12 mouse cellular contexts compared by ENCODE assay signal in the genomic region with DNA sequence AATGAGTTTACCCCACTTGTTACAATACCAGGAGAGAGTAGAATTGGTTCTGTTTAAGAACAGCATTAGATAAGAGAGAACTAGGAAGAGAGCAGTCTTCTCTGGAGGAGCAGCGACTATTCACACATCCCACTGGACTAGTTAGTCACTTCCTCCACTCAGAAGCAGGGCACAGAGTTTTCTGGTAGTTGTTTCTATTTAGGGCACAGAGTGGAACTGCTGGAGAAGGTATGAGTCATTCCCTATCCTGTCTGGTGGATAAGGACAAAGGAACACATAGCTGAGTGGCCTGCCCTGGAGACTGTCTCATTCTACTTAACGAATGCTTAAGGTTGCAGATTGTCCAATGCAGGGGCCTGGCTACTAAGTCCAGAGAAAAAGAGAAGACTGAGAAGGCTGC.
DNase-seq lines count a peak whose midpoint lies in the region; ATAC-seq lines count a peak whose summit lies in the region.
"Had no signal": no experiment of that assay in that cellular context is flagged by ENCODE, and none has a peak within 500 bp of the region (broad histone marks: within the 10 kb centered on the region; RNA-seq: fewer than 3 reads in every experiment).

No protein-coding gene starts in this region.

- no peaks in the 10 kb centered on the region for H3K36me3 ChIP-seq in forebrain, embryonic 13.5 days (ENCODE audit: poor library complexity, severe bottlenecking)
- H3K36me3 ChIP-seq: forebrain, embryonic 15.5 days had no signal

- peaks cover 9% of the 10 kb centered on the region for H3K4me1 ChIP-seq in forebrain, embryonic 13.5 days

- H3K27me3 ChIP-seq in forebrain, embryonic 13.5 days = no peaks in the 10 kb centered on the region
- H3K27me3 ChIP-seq: forebrain, embryonic 15.5 days had no signal

- intact Hi-C loops in left cerebral cortex, postnatal 14 days (cut with DNase I) = no loop called here

- H3K4me3 ChIP-seq in forebrain, embryonic 13.5 days = no peak overlapping the region
- H3K4me3 ChIP-seq: forebrain, embryonic 15.5 days had no signal

- H3K4me2 ChIP-seq in forebrain, embryonic 13.5 days = no peak overlapping the region
- H3K4me2 ChIP-seq: forebrain, embryonic 15.5 days; hindbrain, embryonic 14.5 days had no signal

- H3K9ac ChIP-seq in forebrain, embryonic 13.5 days = no peak overlapping the region
- H3K9ac ChIP-seq: forebrain, embryonic 15.5 days; hindbrain, embryonic 14.5 days had no signal

- no peaks in the 10 kb centered on the region for H3K9me3 ChIP-seq in forebrain, embryonic 13.5 days (replicated peaks)
- H3K9me3 ChIP-seq: forebrain, embryonic 15.5 days had no signal

- WGBS in forebrain, embryonic 13.5 days = 70% methylated on average over 2 of the region's 2 CpGs

- ATAC-seq in frontal cortex, adult (ENCODE audit: low TSS enrichment) = peak; percentile 100
- no peak for ATAC-seq in forebrain, embryonic 13.5 days
- ATAC-seq: forebrain, embryonic 15.5 days had no signal

- no peak overlapping the region for H3K27ac ChIP-seq in forebrain, embryonic 13.5 days
- H3K27ac ChIP-seq: forebrain, embryonic 15.5 days; hindbrain, embryonic 14.5 days had no signal

- no peak for DNase-seq in frontal cortex, postnatal 10 days (ENCODE audit: low spot score in 2 of 2)
- DNase-seq in 3T3-L1 (ENCODE audit: low read depth, low spot score) = peak; percentile 84
- DNase-seq in heart, adult 8-10 months (ENCODE audit: low spot score) = peak; percentile 31
- DNase-seq in left cerebral cortex, postnatal 14 days (ENCODE audit: low spot score in 2 of 2) = peak; percentile 22 to 51
- DNase-seq in spleen, postnatal 10 days (ENCODE audit: low spot score in 2 of 2) = no peak
- DNase-seq in cerebellum, adult 11-12 months = no peak
- DNase-seq: lung, adult 18-20 months; retina, postnatal 1 day had no signal

Comparison
In these comparisons a context has a peak if more than half of its experiments do, and no peak if none do; other contexts are left out.
1. DNase-seq: peak in 3T3-L1 (single experiment), heart, adult 8-10 months (single experiment) and left cerebral cortex, postnatal 14 days (2 of 2); none in frontal cortex, postnatal 10 days (0 of 2), spleen, postnatal 10 days (0 of 2) and cerebellum, adult 11-12 months (single experiment).